ENCODE assay signal across 19 mouse cellular contexts in genomic region chr2:69150841-69151240, GRCm38 (mm10). TPM values are rescaled to one million over a fixed set of nuclear protein-coding genes. Genes with fewer than 3 reads are reported as not detected.
"Had no signal": no experiment of that assay in that cellular context is flagged by ENCODE, and none has a peak within 500 bp of the region (broad histone marks: within the 10 kb centered on the region; RNA-seq: fewer than 3 reads in every experiment).

No protein-coding gene starts in this region.

- H3K4me3 ChIP-seq: kidney, embryonic 15.5 days; left cerebral cortex, adult 2 months; liver, embryonic 13.5 days; myocyte; neural tube, embryonic 13.5 days; stomach, embryonic 15.5 days had no signal

- H3K27me3 ChIP-seq: kidney, embryonic 15.5 days; liver, embryonic 13.5 days; neural tube, embryonic 13.5 days; stomach, embryonic 15.5 days had no signal

- H3K9me3 ChIP-seq: kidney, embryonic 15.5 days; liver, embryonic 13.5 days; neural tube, embryonic 13.5 days; stomach, embryonic 15.5 days had no signal

- H3K36me3 ChIP-seq: kidney, embryonic 15.5 days; liver, embryonic 13.5 days; neural tube, embryonic 13.5 days; stomach, embryonic 15.5 days had no signal

- H3K4me2 ChIP-seq: kidney, embryonic 15.5 days; liver, embryonic 13.5 days; neural tube, embryonic 13.5 days; stomach, embryonic 15.5 days had no signal

- H3K9ac ChIP-seq: kidney, embryonic 15.5 days; liver, embryonic 13.5 days; neural tube, embryonic 13.5 days; stomach, embryonic 15.5 days had no signal

- H3K27ac ChIP-seq: kidney, embryonic 15.5 days; left cerebral cortex, adult 2 months; liver, embryonic 13.5 days; neural tube, embryonic 13.5 days; stomach, embryonic 15.5 days had no signal

- H3K4me1 ChIP-seq: liver, embryonic 13.5 days; stomach, embryonic 15.5 days had no signal

- DNase-seq: kidney, adult 11 months; kidney, adult 8-10 months; kidney, postnatal 10 days; kidney, postnatal 36 days; layer of hippocampus, postnatal 36 days; liver, embryonic 13.5 days; lung, adult 2 months; lung, postnatal 14 days; lung, postnatal 4 days; right cerebral cortex, postnatal 14 days; right cerebral cortex, postnatal 4 days; spleen, adult 18-20 months; thymus, postnatal 36 days had no signal

RNA-seq across cellular contexts. Expression of gene Nostrin, which starts 15.2 kb away (rescaled TPM):
- total RNA-seq: megakaryocyte-erythroid progenitor cell, adult 5-6 weeks had no signal
